ENCODE assay signal across 8 mouse cellular contexts in genomic region chr16:33056095-33056785, GRCm38 (mm10). TPM values are rescaled to one million over a fixed set of nuclear protein-coding genes. Genes with fewer than 3 reads are reported as not detected.
DNase-seq lines count a peak whose midpoint lies in the region; ATAC-seq and TF ChIP-seq lines count a peak whose summit lies in the region.

Iqcg (minus strand) TSS chr16:33056218.
Rpl35a (plus strand) TSS chr16:33056453.

- H3K9me3 ChIP-seq in E14TG2a.4 (ENCODE audit: low read length), result no peaks in the 10 kb centered on the region
- no peaks in the 10 kb centered on the region for H3K9me3 ChIP-seq in forebrain, embryonic 13.5 days (replicated peaks)
- no peaks in the 10 kb centered on the region for H3K9me3 ChIP-seq in liver, postnatal 0 days (ENCODE audit: low read length)
- no peaks in the 10 kb centered on the region for H3K9me3 ChIP-seq in neural tube, embryonic 14.5 days (ENCODE audit: control insufficient read depth, low read length)

- WGBS in forebrain, embryonic 13.5 days, result under 1% methylated on average over 46 of the region's 47 CpGs
- under 1% methylated on average over 47 of the region's 47 CpGs for WGBS in large intestine, adult 2 months
- under 1% methylated on average over 44 of the region's 47 CpGs for WGBS in liver, postnatal 0 days (ENCODE audit: insufficient replicate concordance)
- under 1% methylated on average over 47 of the region's 47 CpGs for WGBS in neural tube, embryonic 14.5 days

- peak; percentile 93 for ATAC-seq in forebrain, embryonic 13.5 days
- ATAC-seq in liver, postnatal 0 days, result peak; percentile 92
- ATAC-seq in neural tube, embryonic 14.5 days (ENCODE audit: low read depth), result peak; percentile 94

- peak within 1 kb of the TSS; percentile 88 for H3K27ac ChIP-seq in forebrain, embryonic 13.5 days
- peak within 1 kb of the TSS; percentile 88 for H3K27ac ChIP-seq in liver, postnatal 0 days (ENCODE audit: low read depth)
- peak within 1 kb of the TSS; percentile 87 for H3K27ac ChIP-seq in neural tube, embryonic 14.5 days (ENCODE audit: low read depth, low read length)

- DNase-seq in c-Kit-positive CD71-positive TER-119-positive erythroid progenitor cells, embryonic 14.5 days (ENCODE audit: low spot score), result peak; percentile 87
- peak; percentile 93 to 94 for DNase-seq in heart, postnatal 10 days
- peak; percentile 78 for DNase-seq in large intestine, adult 2 months (ENCODE audit: low read depth, low spot score)
- peak; percentile 92 for DNase-seq in liver, postnatal 0 days
- peak; percentile 95 for DNase-seq in testis, postnatal 10 days (ENCODE audit: low spot score)

- H3K36me3 ChIP-seq in E14TG2a.4 (ENCODE audit: insufficient read depth, low read length), result peaks cover 42% of the 10 kb centered on the region
- peaks cover 34% of the 10 kb centered on the region for H3K36me3 ChIP-seq in forebrain, embryonic 13.5 days (ENCODE audit: poor library complexity, severe bottlenecking)
- H3K36me3 ChIP-seq in liver, postnatal 0 days (replicated peaks; ENCODE audit: insufficient read depth, low read length), result peaks cover 31% of the 10 kb centered on the region
- H3K36me3 ChIP-seq in neural tube, embryonic 14.5 days (ENCODE audit: control insufficient read depth, insufficient read depth, low read length), result peaks cover 26% of the 10 kb centered on the region

- peak within 1 kb of the TSS; percentile 77 for H3K4me2 ChIP-seq in forebrain, embryonic 13.5 days
- H3K4me2 ChIP-seq in liver, postnatal 0 days (ENCODE audit: low read depth, low read length), result peak within 1 kb of the TSS; percentile 78
- H3K4me2 ChIP-seq in neural tube, embryonic 14.5 days (ENCODE audit: low read depth, low read length), result peak within 1 kb of the TSS; percentile 73

- no peaks in the 10 kb centered on the region for H3K27me3 ChIP-seq in E14TG2a.4 (ENCODE audit: insufficient read depth, low read length)
- no peaks in the 10 kb centered on the region for H3K27me3 ChIP-seq in forebrain, embryonic 13.5 days
- no peaks in the 10 kb centered on the region for H3K27me3 ChIP-seq in liver, postnatal 0 days (ENCODE audit: insufficient read depth, low read length)
- no peaks in the 10 kb centered on the region for H3K27me3 ChIP-seq in neural tube, embryonic 14.5 days (ENCODE audit: control insufficient read depth, insufficient read depth, low read length)

- H3K4me1 ChIP-seq in E14TG2a.4 (replicated peaks; ENCODE audit: low read depth, low read length), result peaks cover 44% of the 10 kb centered on the region
- H3K4me1 ChIP-seq in forebrain, embryonic 13.5 days, result peaks cover 28% of the 10 kb centered on the region
- peaks cover 19% of the 10 kb centered on the region for H3K4me1 ChIP-seq in liver, postnatal 0 days (ENCODE audit: insufficient read depth)
- peaks cover 10% of the 10 kb centered on the region for H3K4me1 ChIP-seq in neural tube, embryonic 14.5 days (ENCODE audit: control insufficient read depth, insufficient read depth, low read length)

- TF ChIP-seq CTCF in E14TG2a.4 (conservative IDR thresholded peaks at IDR 0.05; ENCODE audit: low read length), result no peak
- no peak for TF ChIP-seq CTCF in liver, postnatal 0 days (IDR thresholded peaks at IDR 0.05; ENCODE audit: low read depth)

- peak within 1 kb of the TSS; percentile 98 for H3K9ac ChIP-seq in forebrain, embryonic 13.5 days
- H3K9ac ChIP-seq in liver, postnatal 0 days (replicated peaks), result peak within 1 kb of the TSS; percentile 91
- H3K9ac ChIP-seq in neural tube, embryonic 14.5 days (replicated peaks; ENCODE audit: low read depth, low read length), result peak within 1 kb of the TSS; percentile 89

- intact Hi-C loops in heart, postnatal 10 days (cut with DNase I), result no loop called here

- TF ChIP-seq EP300 in liver, postnatal 0 days (IDR thresholded peaks at IDR 0.05; ENCODE audit: low read depth), result peak; percentile 83

- H3K4me3 ChIP-seq in E14TG2a.4 (replicated peaks; ENCODE audit: low read length), result peak within 1 kb of the TSS; percentile 99
- H3K4me3 ChIP-seq in forebrain, embryonic 13.5 days, result peak within 1 kb of the TSS; percentile 93
- peak within 1 kb of the TSS; percentile 92 for H3K4me3 ChIP-seq in liver, postnatal 0 days (ENCODE audit: low read depth, low read length)
- peak within 1 kb of the TSS; percentile 89 for H3K4me3 ChIP-seq in neural tube, embryonic 14.5 days (ENCODE audit: low read depth, low read length)

RNA-seq across cellular contexts. Expression of gene Iqcg, which starts in this region (rescaled TPM):
- 4.0 and 5.4 TPM in 2 replicates for polyA plus RNA-seq in forebrain, embryonic 13.5 days (2015; fragmentation: Nextera tagmentation; extraction: Ambion mirVana)
- total RNA-seq in heart, postnatal 10 days (2021), result under 1 TPM; 0.24 to 0.30 TPM
- polyA plus RNA-seq in large intestine, adult 2 months (2012; rRNA removed), result 0.21 and 0.40 TPM in 2 replicates
- polyA plus RNA-seq in liver, postnatal 0 days (2015; fragmentation: Nextera tagmentation; extraction: Ambion mirVana), result 0.95 and 1.1 TPM in 2 replicates
- polyA plus RNA-seq in neural tube, embryonic 14.5 days (2014; fragmentation: Nextera tagmentation; extraction: Ambion mirVana), result 5.8 and 6.6 TPM in 2 replicates

RNA-seq across cellular contexts. Expression of gene Rpl35a, which starts in this region (rescaled TPM):
- polyA plus RNA-seq in forebrain, embryonic 13.5 days (2015; fragmentation: Nextera tagmentation; extraction: Ambion mirVana), result 664 and 784 TPM in 2 replicates
- total RNA-seq in heart, postnatal 10 days (2021), result 100 to 1,000 TPM; 380 to 387 TPM
- 425 and 427 TPM in 2 replicates for polyA plus RNA-seq in large intestine, adult 2 months (2012; rRNA removed)
- 574 and 584 TPM in 2 replicates for polyA plus RNA-seq in liver, postnatal 0 days (2015; fragmentation: Nextera tagmentation; extraction: Ambion mirVana)
- 450 and 451 TPM in 2 replicates for polyA plus RNA-seq in neural tube, embryonic 14.5 days (2014; fragmentation: Nextera tagmentation; extraction: Ambion mirVana)

Comparison
In these comparisons a context has a peak if more than half of its experiments do, and no peak if none do; other contexts are left out.
1. Peak in every context shown above with its lines: DNase-seq, ATAC-seq, H3K4me3 ChIP-seq and H3K27ac ChIP-seq.